Comparison of ENCODE assay signal across 12 mouse cellular contexts in the genomic region with DNA sequence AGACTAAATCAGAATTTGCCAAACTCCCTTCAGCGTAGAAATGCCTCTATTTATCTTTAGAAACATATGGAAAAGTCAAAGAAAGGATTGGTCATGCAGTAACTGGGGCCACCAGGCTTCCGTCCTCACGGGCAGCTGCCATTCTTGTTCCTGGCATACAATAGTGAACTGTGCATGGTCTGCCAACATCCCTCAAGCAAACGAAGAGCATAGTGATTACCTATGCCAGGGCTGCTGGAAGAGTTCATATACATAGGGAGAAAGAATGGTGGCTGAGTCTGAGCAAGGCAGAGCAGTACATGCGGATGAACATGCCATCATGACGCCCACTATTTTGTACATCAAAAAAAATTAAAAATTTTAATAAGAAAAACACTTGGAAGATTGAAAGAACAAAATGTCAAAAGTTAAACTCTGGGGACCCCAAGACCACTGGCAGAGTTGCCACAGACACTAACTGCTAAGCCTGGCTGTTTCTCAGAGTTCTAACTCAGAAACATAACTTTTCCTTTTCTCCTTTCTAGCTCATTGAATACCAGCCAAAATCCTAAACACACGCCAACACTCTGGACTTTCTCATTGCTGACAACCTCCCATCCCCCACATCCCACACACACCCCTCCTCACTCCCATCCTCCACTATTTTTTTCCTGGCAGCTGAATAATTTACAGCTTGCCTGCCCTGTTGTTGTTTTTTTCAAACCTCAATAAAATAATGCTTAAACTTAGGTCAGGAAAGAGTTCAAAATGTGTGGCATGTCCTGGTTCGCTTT.
DNase-seq lines count a peak whose midpoint lies in the region; ATAC-seq and TF ChIP-seq lines count a peak whose summit lies in the region.
"Had no signal": no experiment of that assay in that cellular context is flagged by ENCODE, and none has a peak within 500 bp of the region (broad histone marks: within the 10 kb centered on the region; RNA-seq: fewer than 3 reads in every experiment).

No protein-coding gene starts in this region.

- H3K36me3 ChIP-seq in midbrain, embryonic 14.5 days (ENCODE audit: control insufficient read depth, insufficient read depth, low read length): no peaks in the 10 kb centered on the region
- no peaks in the 10 kb centered on the region for H3K36me3 ChIP-seq in midbrain, postnatal 0 days (ENCODE audit: insufficient read depth, low read length)
- no peaks in the 10 kb centered on the region for H3K36me3 ChIP-seq in kidney, embryonic 15.5 days
- no peaks in the 10 kb centered on the region for H3K36me3 ChIP-seq in stomach, embryonic 15.5 days
- H3K36me3 ChIP-seq: liver, embryonic 13.5 days had no signal

- WGBS in midbrain, embryonic 14.5 days: 66% methylated on average over 8 of the region's 8 CpGs
- WGBS in midbrain, postnatal 0 days: 67% methylated on average over 8 of the region's 8 CpGs
- WGBS in kidney, embryonic 15.5 days: 66% methylated on average over 8 of the region's 8 CpGs
- 63% methylated on average over 8 of the region's 8 CpGs for WGBS in stomach, embryonic 15.5 days

- H3K4me1 ChIP-seq in midbrain, embryonic 14.5 days (ENCODE audit: control insufficient read depth, insufficient read depth, low read length): no peaks in the 10 kb centered on the region
- no peaks in the 10 kb centered on the region for H3K4me1 ChIP-seq in midbrain, postnatal 0 days (ENCODE audit: insufficient read depth, low read length)
- H3K4me1 ChIP-seq in kidney, embryonic 15.5 days: peaks cover 20% of the 10 kb centered on the region
- H3K4me1 ChIP-seq in stomach, embryonic 15.5 days: 0 out of 2 replicates have a peak, but pooled peaks cover 6% of the 10 kb centered on the region
- H3K4me1 ChIP-seq: liver, embryonic 13.5 days had no signal

- H3K27ac ChIP-seq in midbrain, embryonic 14.5 days (replicated peaks; ENCODE audit: low read depth, low read length): no peak overlapping the region
- no peak overlapping the region for H3K27ac ChIP-seq in midbrain, postnatal 0 days (ENCODE audit: low read depth, low read length)
- H3K27ac ChIP-seq in kidney, embryonic 15.5 days: peak overlapping the region; percentile 65
- H3K27ac ChIP-seq in stomach, embryonic 15.5 days: peak overlapping the region; percentile 77; the same call in 1 of the 2 replicates
- H3K27ac ChIP-seq: liver, embryonic 13.5 days had no signal

- TF ChIP-seq CTCF in midbrain, postnatal 0 days (IDR thresholded peaks at IDR 0.05): no peak

- H3K4me3 ChIP-seq in midbrain, embryonic 14.5 days (replicated peaks; ENCODE audit: low read depth, low read length): no peak overlapping the region
- H3K4me3 ChIP-seq in midbrain, postnatal 0 days (ENCODE audit: low read depth, low read length): no peak overlapping the region
- no peak overlapping the region for H3K4me3 ChIP-seq in kidney, embryonic 15.5 days (replicated peaks)
- no peak overlapping the region for H3K4me3 ChIP-seq in stomach, embryonic 15.5 days (replicated peaks)
- H3K4me3 ChIP-seq: liver, embryonic 13.5 days had no signal

- DNase-seq in heart, adult 11 months: peak; percentile 92
- no peak for DNase-seq in heart, postnatal 25 days (ENCODE audit: low spot score)
- peak; percentile 25 for DNase-seq in midbrain, embryonic 14.5 days
- no peak for DNase-seq in midbrain, postnatal 0 days (ENCODE audit: low spot score)
- no peak for DNase-seq in right cerebral cortex, adult 2 months (ENCODE audit: low spot score in 2 of 2)
- DNase-seq in thymus, postnatal 36 days: no peak
- DNase-seq: adrenal gland, postnatal 10 days; cerebellum, adult 18-20 months; gastrocnemius, postnatal 10 days; liver, embryonic 13.5 days had no signal

- H3K9ac ChIP-seq in midbrain, embryonic 14.5 days (replicated peaks; ENCODE audit: low read length): no peak overlapping the region
- no peak overlapping the region for H3K9ac ChIP-seq in midbrain, postnatal 0 days (replicated peaks; ENCODE audit: low read length, poor library complexity, severe bottlenecking)
- H3K9ac ChIP-seq in kidney, embryonic 15.5 days: no peak overlapping the region
- H3K9ac ChIP-seq in stomach, embryonic 15.5 days: no peak overlapping the region
- H3K9ac ChIP-seq: liver, embryonic 13.5 days had no signal

- no peak for ATAC-seq in midbrain, embryonic 14.5 days (ENCODE audit: low FRiP score, low TSS enrichment)
- ATAC-seq in midbrain, postnatal 0 days (ENCODE audit: low FRiP score): no peak
- ATAC-seq in kidney, embryonic 15.5 days (replicated peaks; ENCODE audit: low FRiP score): peak; percentile 59; the same call in 1 of the 2 replicates
- no peak for ATAC-seq in stomach, embryonic 15.5 days (ENCODE audit: insufficient read depth, low FRiP score, low read depth)

- no peaks in the 10 kb centered on the region for H3K9me3 ChIP-seq in midbrain, embryonic 14.5 days (ENCODE audit: control insufficient read depth, low read length)
- H3K9me3 ChIP-seq in midbrain, postnatal 0 days (ENCODE audit: low read length): no peaks in the 10 kb centered on the region
- H3K9me3 ChIP-seq in kidney, embryonic 15.5 days (replicated peaks): no peaks in the 10 kb centered on the region
- no peaks in the 10 kb centered on the region for H3K9me3 ChIP-seq in stomach, embryonic 15.5 days
- H3K9me3 ChIP-seq: liver, embryonic 13.5 days had no signal

- no peak overlapping the region for H3K4me2 ChIP-seq in midbrain, embryonic 14.5 days (ENCODE audit: low read length)
- H3K4me2 ChIP-seq in midbrain, postnatal 0 days (ENCODE audit: low read depth, low read length, poor library complexity, severe bottlenecking): no peak overlapping the region
- no peak overlapping the region for H3K4me2 ChIP-seq in kidney, embryonic 15.5 days
- no peak overlapping the region for H3K4me2 ChIP-seq in stomach, embryonic 15.5 days
- H3K4me2 ChIP-seq: liver, embryonic 13.5 days had no signal

- intact Hi-C loops in heart, postnatal 25 days (cut with DNase I): no loop called here

- H3K27me3 ChIP-seq in midbrain, embryonic 14.5 days (ENCODE audit: control insufficient read depth, insufficient read depth, low read length): no peaks in the 10 kb centered on the region
- no peaks in the 10 kb centered on the region for H3K27me3 ChIP-seq in midbrain, postnatal 0 days (ENCODE audit: insufficient read depth, low read length)
- H3K27me3 ChIP-seq in kidney, embryonic 15.5 days: no peaks in the 10 kb centered on the region
- H3K27me3 ChIP-seq in stomach, embryonic 15.5 days (replicated peaks): no peaks in the 10 kb centered on the region
- H3K27me3 ChIP-seq: liver, embryonic 13.5 days had no signal

Comparison
In these comparisons a context has a peak if more than half of its experiments do, and no peak if none do; other contexts are left out.
1. DNase-seq: peak in heart, adult 11 months (single experiment) and midbrain, embryonic 14.5 days (single experiment); none in heart, postnatal 25 days (single experiment), midbrain, postnatal 0 days (single experiment), right cerebral cortex, adult 2 months (0 of 2) and thymus, postnatal 36 days (0 of 2).
2. H3K27ac ChIP-seq: peak in kidney, embryonic 15.5 days (single experiment) and stomach, embryonic 15.5 days (single experiment); none in midbrain, embryonic 14.5 days (single experiment) and midbrain, postnatal 0 days (single experiment).